Mouse (Mus musculus) cerebellum, adult 2 months (tissue): ENCODE results near the gene Atp9a.

Experiments
- CTCF ChIP-seq: fragments of 200-500 bp; IDR thresholded peaks from 2 replicates; pipeline ENCODE4 v1.5.1; 2011; ENCODE audit warnings: low read depth, mild to moderate bottlenecking, control low read depth, low read length, moderate library complexity, borderline replicate concordance; ENCODE audit not compliant: insufficient read depth
- POLR2A ChIP-seq: fragments of 200-500 bp; IDR thresholded peaks from 2 replicates; pipeline ENCODE4 v1.6.1; 2011; ENCODE audit warnings: low read length, control low read depth, borderline replicate concordance; ENCODE audit not compliant: insufficient read depth

GRCm38 (mm10) chr2:168769259-168769658 lies 27.1 kb upstream of the Atp9a start:
- TF ChIP-seq CTCF (no peak), POLR2A (no peak)
